Mouse (Mus musculus) limb, embryonic 14.5 days (tissue): ENCODE measurements around the gene Stxbp1. TPM values are rescaled to one million over a fixed set of nuclear protein-coding genes. Genes with fewer than 3 reads are reported as not detected.
"Not testable (repeated sequence)": the region's sequence is repeated elsewhere in the genome, so short reads cannot be mapped to it uniquely, and the experiment has no call there.

ENCODE experiments used
- ATAC-seq: fragments of 200-750 bp; cut with Nextera tagmentation; 2 replicates; pipeline ENCODE4 v1.8.0; 2017; ENCODE audit warnings: low read depth, moderate number of reproducible peaks, moderate TSS enrichment; ENCODE audit not compliant: low FRiP score
- DNase-seq: peaks from one replicate; pipeline ENCODE4 v3.0.0-alpha.2; 2015; ENCODE audit warnings: low spot score
- H3K27ac ChIP-seq: fragments of 300-500 bp; sonication (generic); replicated peaks from 2 replicates; pipeline ENCODE4 v1.5.1; 2014; ENCODE audit warnings: low read depth, mild to moderate bottlenecking, low read length, moderate library complexity, mixed read lengths
- H3K27me3 ChIP-seq: fragments of 300-500 bp; sonication (generic); 2 replicates; pipeline ENCODE4 v1.6.1; 2014; ENCODE audit warnings: low read length, mixed read lengths; ENCODE audit not compliant: control insufficient read depth, insufficient read depth
- H3K36me3 ChIP-seq: fragments of 300-500 bp; sonication (generic); 2 replicates; pipeline ENCODE4 v1.6.1; 2014; ENCODE audit warnings: mild to moderate bottlenecking, low read length, moderate library complexity, mixed read lengths; ENCODE audit not compliant: control insufficient read depth, insufficient read depth
- H3K4me1 ChIP-seq: fragments of 300-500 bp; sonication (generic); 2 replicates; pipeline ENCODE4 v1.6.1; 2014; ENCODE audit warnings: antibody characterized with exemption, low read length, mixed read lengths; ENCODE audit not compliant: control insufficient read depth, insufficient read depth
- H3K4me2 ChIP-seq: fragments of 300-500 bp; sonication (generic); replicated peaks from 2 replicates; pipeline ENCODE4 v1.6.1; 2014; ENCODE audit warnings: low read depth, mild to moderate bottlenecking, low read length, moderate library complexity; ENCODE audit not compliant: severe bottlenecking
- H3K4me3 ChIP-seq: fragments of 300-500 bp; sonication (generic); replicated peaks from 2 replicates; pipeline ENCODE4 v1.5.1; 2014; ENCODE audit warnings: low read length
- H3K9ac ChIP-seq: fragments of 300-500 bp; sonication (generic); 2 replicates; pipeline ENCODE4 v1.6.1; 2014; ENCODE audit warnings: mild to moderate bottlenecking, low read depth, low read length, moderate library complexity; ENCODE audit not compliant: severe bottlenecking
- H3K9me3 ChIP-seq: fragments of 300-500 bp; sonication (generic); 2 replicates; pipeline ENCODE4 v1.6.1; 2016; ENCODE audit warnings: low read length; ENCODE audit not compliant: control insufficient read depth
- POLR2A ChIP-seq: fragments of 200-500 bp; IDR thresholded peaks from 2 replicates; pipeline ENCODE4 v1.8.0; 2012; ENCODE audit warnings: inconsistent platforms, mild to moderate bottlenecking, moderate library complexity, borderline replicate concordance; ENCODE audit not compliant: insufficient read depth, insufficient read length; ENCODE audit errors: extremely low read depth
- WGBS: fragments of 180-500 bp; shearing (Covaris S2); extraction: QIAGEN DNeasy Blood & Tissue Kit; methylation state at CpG from one replicate; pipeline ENCODE4 v1.1.7; 2014; 5-methylcytosine and 5-hydroxymethylcytosine counted together
- polyA plus RNA-seq, 2 experiments: library from polyadenylated mRNA; depleted of rRNA in 1 of 2; stranded (reverse) in 1 of 2; unstranded in 1 of 2; fragments of >200 nt; fragmentation: Nextera tagmentation in 1 of 2; extraction: Ambion mirVana in 1 of 2; gene quantifications; 2 replicates each; pipeline versions ENCODE4 v1.2.1 to v1.2.3; 2012 to 2014

Stxbp1 gene
- polyA plus RNA-seq, 2 experiments = 15.8 to 22.2 TPM

DNA sequence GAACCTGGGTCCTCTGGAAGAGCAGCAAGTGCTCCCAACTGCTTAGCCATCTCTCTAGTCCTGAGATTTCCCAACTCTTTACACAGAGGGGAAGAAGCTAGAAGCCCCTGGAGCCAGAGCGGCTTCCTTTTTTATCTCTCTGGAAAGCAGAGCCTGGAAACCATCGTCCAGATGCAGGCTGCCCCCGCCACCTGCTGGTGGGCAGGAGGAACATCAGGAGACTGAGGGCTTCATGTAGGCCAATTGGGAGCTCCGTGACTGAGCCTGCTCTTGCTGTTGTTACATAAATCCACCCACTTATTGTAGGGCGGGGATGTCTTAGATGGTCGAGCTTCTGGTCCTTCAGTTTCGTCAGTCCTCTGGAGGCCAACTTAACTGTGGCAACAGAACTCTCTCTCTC lies 10.5 kb upstream of the Stxbp1 start:
- no peak for TF ChIP-seq POLR2A
- H3K27ac ChIP-seq = no peak overlapping the region
- no peak overlapping the region for H3K4me2 ChIP-seq
- 0% methylated on average over 7 of the region's 7 CpGs for WGBS
- no peak overlapping the region for H3K9ac ChIP-seq
- no peak overlapping the region for H3K4me3 ChIP-seq
- peak; percentile 87 for DNase-seq
- no peaks in the 10 kb centered on the region for H3K9me3 ChIP-seq
- H3K36me3 ChIP-seq = no peaks in the 10 kb centered on the region
- H3K4me1 ChIP-seq = no peaks in the 10 kb centered on the region
- H3K27me3 ChIP-seq = no peaks in the 10 kb centered on the region
- ATAC-seq = peak; percentile 74; the same call in 1 of the 2 replicates

DNA sequence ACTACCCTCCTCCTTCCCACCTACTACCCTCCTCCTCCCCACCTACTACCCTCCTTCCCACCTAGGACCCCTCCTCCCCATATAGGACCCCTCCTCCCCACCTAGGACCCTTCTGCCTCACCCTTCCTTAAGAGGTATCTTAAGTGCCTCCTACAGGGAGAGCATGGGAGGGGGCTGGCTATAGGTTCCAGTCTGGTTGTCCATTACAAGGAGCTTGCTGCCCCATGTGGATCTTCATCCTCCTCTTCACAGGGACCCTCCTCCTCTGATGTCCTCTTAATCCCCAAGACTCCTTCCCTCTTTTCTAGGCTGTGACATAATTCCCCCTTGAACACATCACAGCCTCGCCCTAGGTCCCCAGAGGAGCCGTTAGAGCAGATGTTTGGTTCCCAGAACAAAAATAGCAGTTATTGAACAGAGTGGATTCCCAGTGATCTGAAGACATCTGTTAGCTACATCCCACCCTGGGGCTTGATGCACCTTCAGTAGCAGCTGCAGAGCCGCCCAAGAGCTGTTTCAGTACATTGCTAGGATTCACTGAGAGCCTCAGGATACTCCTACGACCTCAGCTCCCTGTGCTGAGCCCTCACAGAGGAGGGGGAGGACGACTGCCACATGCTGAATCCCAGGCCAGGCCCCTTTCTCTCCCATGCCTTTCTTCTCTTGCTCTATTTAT lies 8.9 kb upstream of the Stxbp1 start:
- Histone ChIP-seq H3K27me3 (0 out of 2 replicates have a peak, but pooled peaks cover 4% of the 10 kb centered on the region), H3K4me2 (no peak overlapping the region), H3K4me3 (no peak overlapping the region), H3K27ac (no peak overlapping the region), H3K36me3 (no peaks in the 10 kb centered on the region), H3K9ac (no peak overlapping the region), H3K4me1 (no peaks in the 10 kb centered on the region), H3K9me3 (no peaks in the 10 kb centered on the region)
- DNase-seq (no peak), ATAC-seq (no peak)
- TF ChIP-seq POLR2A = no peak
- WGBS = 46% methylated on average over 5 of the region's 5 CpGs

GRCm38 (mm10) chr2:32855046-32855785 lies 8.2 kb upstream of the Stxbp1 start:
- Histone ChIP-seq H3K9me3 (no peaks in the 10 kb centered on the region), H3K9ac (no peak overlapping the region), H3K4me2 (no peak overlapping the region), H3K36me3 (no peaks in the 10 kb centered on the region), H3K4me1 (no peaks in the 10 kb centered on the region), H3K27me3 (0 out of 2 replicates have a peak, but pooled peaks cover 4% of the 10 kb centered on the region), H3K27ac (no peak overlapping the region), H3K4me3 (no peak overlapping the region)
- WGBS = 67% methylated on average over 7 of the region's 7 CpGs
- ATAC-seq = no peak
- no peak for DNase-seq
- no peak for TF ChIP-seq POLR2A

- no peak overlapping the region for H3K27ac ChIP-seq
- H3K9me3 ChIP-seq = no peaks in the 10 kb centered on the region
- H3K4me3 ChIP-seq = no peak overlapping the region
- DNase-seq = peak; percentile 88
- no peaks in the 10 kb centered on the region for H3K36me3 ChIP-seq
- no peaks in the 10 kb centered on the region for H3K4me1 ChIP-seq
- no peak for TF ChIP-seq POLR2A
- H3K27me3 ChIP-seq = 0 out of 2 replicates have a peak, but pooled peaks cover 4% of the 10 kb centered on the region
- 4% methylated on average over 8 of the region's 8 CpGs for WGBS
- H3K9ac ChIP-seq = no peak overlapping the region
- peak; percentile 72 for ATAC-seq
- no peak overlapping the region for H3K4me2 ChIP-seq
Measured at GRCm38 (mm10) chr2:32854206-32854605, 7.2 kb upstream of the Stxbp1 start.

DNA sequence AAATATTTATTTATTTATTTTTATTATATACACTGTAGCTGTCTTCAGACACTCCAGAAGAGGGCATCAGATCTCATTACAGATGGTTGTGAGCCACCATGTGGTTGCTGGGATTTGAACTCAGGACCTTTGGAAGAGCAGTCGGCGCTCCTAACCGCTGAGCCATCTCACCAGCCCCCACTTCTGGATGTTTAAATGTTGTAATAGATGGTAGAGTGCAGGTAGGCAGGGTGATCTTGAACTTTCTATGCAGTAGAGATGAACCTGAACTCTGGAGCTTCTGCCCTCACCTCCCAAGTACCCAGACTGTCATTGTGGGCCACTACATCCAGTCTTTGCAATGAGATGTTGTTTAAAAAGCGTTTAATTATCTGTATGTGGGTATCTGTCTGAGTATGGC lies 6.7 kb upstream of the Stxbp1 start:
- H3K9me3 ChIP-seq, H3K4me3 ChIP-seq, H3K4me2 ChIP-seq, H3K9ac ChIP-seq, H3K4me1 ChIP-seq, H3K27ac ChIP-seq, H3K36me3 ChIP-seq, DNase-seq, H3K27me3 ChIP-seq, ATAC-seq: not testable (repeated sequence)
- 70% methylated on average over 4 of the region's 4 CpGs for WGBS
